Mouse (Mus musculus) thymus, adult 2 months (tissue): ENCODE results near the gene Dnah17.

Experiments used
- CTCF ChIP-seq: fragments of 200-500 bp; IDR thresholded peaks from 2 replicates; pipeline ENCODE4 v1.5.1; 2012; ENCODE audit warnings: mild to moderate bottlenecking, control low read depth, low read length, moderate library complexity, borderline replicate concordance; ENCODE audit not compliant: control insufficient read depth, poor library complexity, insufficient read depth; ENCODE audit errors: extremely low read depth
- POLR2A ChIP-seq: fragments of 200-500 bp; IDR thresholded peaks from 2 replicates; pipeline ENCODE4 v1.6.1; 2012; ENCODE audit warnings: mild to moderate bottlenecking, low read length, control low read depth, moderate library complexity; ENCODE audit not compliant: control insufficient read depth, poor library complexity, insufficient read depth; ENCODE audit errors: extremely low read depth

- no peak for TF ChIP-seq CTCF
- no peak for TF ChIP-seq POLR2A
Observed at GRCm38 (mm10) chr11:118008144-118008805, 122.2 kb downstream of the Dnah17 start.
